Mouse (Mus musculus): ENCODE measurements around the gene Gas7. TPM values are rescaled to one million over a fixed set of nuclear protein-coding genes. Genes with fewer than 3 reads are reported as not detected.
A peak's percentile ranks its signal among the peaks of the same experiment; 100 is the strongest.

Gas7 gene
- polyA plus RNA-seq, 1 experiment, result 14.4 TPM

- Histone ChIP-seq H3K27ac (ENCODE audit: control insufficient read depth, insufficient read depth, low read depth, low read length) (no peak overlapping the region), H3K4me3 (ENCODE audit: control insufficient read depth, low read depth, low read length) (no peak overlapping the region), H3K4me1 (ENCODE audit: control insufficient read depth, insufficient read depth, low read length) (peaks cover 2% of the 10 kb centered on the region; the same call in 1 of the 2 replicates), H3K27me3 (ENCODE audit: control insufficient read depth, insufficient read depth, low read length) (no peaks in the 10 kb centered on the region), H3K36me3 (ENCODE audit: control insufficient read depth, insufficient read depth, low read length) (no peaks in the 10 kb centered on the region)
- no peak for TF ChIP-seq POLR2A (IDR thresholded peaks at IDR 0.05; ENCODE audit: control insufficient read depth, low read depth, low read length)
- TF ChIP-seq CTCF (IDR thresholded peaks at IDR 0.05; ENCODE audit: control insufficient read depth, insufficient read depth, insufficient replicate concordance, low read depth, low read length), result no peak
These were observed 129.8 kb downstream of the Gas7 start for GRCm38 (mm10) chr11:67585016-67585415.

DNA sequence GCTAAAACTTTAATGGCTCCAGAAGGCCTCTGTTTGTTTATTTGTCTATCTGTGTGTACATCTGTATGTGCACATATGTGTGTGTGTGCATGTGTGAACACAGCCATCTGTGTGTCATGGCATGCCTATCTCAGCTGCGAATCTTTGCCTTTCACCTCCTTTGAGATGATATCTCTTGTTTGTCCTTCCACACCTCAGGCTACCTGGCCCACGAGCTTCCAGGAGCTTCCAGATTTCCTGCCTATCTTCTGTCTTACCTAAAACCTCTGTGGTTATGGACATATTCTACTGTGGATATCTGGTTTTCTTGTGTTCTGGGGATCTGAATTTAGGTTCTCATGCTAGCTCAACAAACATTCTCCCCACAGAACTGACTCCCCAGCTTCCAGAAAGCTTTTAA, 130.4 kb downstream of the Gas7 start:
- Histone ChIP-seq H3K36me3 (ENCODE audit: control insufficient read depth, insufficient read depth, low read length) (no peaks in the 10 kb centered on the region), H3K27me3 (ENCODE audit: control insufficient read depth, insufficient read depth, low read length) (no peaks in the 10 kb centered on the region), H3K27ac (ENCODE audit: control insufficient read depth, insufficient read depth, low read depth, low read length) (peak overlapping the region; percentile 57), H3K4me3 (ENCODE audit: control insufficient read depth, low read depth, low read length) (no peak overlapping the region), H3K4me1 (ENCODE audit: control insufficient read depth, insufficient read depth, low read length) (peaks cover 2% of the 10 kb centered on the region; the same call in 1 of the 2 replicates)
- no peak for TF ChIP-seq CTCF (IDR thresholded peaks at IDR 0.05; ENCODE audit: control insufficient read depth, insufficient read depth, insufficient replicate concordance, low read depth, low read length)
- no peak for TF ChIP-seq POLR2A (IDR thresholded peaks at IDR 0.05; ENCODE audit: control insufficient read depth, low read depth, low read length)

- Histone ChIP-seq H3K36me3 (ENCODE audit: control insufficient read depth, insufficient read depth, low read length) (no peaks in the 10 kb centered on the region), H3K4me1 (ENCODE audit: control insufficient read depth, insufficient read depth, low read length) (peaks cover 2% of the 10 kb centered on the region; the same call in 1 of the 2 replicates), H3K27me3 (ENCODE audit: control insufficient read depth, insufficient read depth, low read length) (no peaks in the 10 kb centered on the region), H3K4me3 (ENCODE audit: control insufficient read depth, low read depth, low read length) (peak overlapping the region; percentile 54), H3K27ac (ENCODE audit: control insufficient read depth, insufficient read depth, low read depth, low read length) (peak overlapping the region; percentile 86)
- TF ChIP-seq CTCF (IDR thresholded peaks at IDR 0.05; ENCODE audit: control insufficient read depth, insufficient read depth, insufficient replicate concordance, low read depth, low read length) (no peak), POLR2A (IDR thresholded peaks at IDR 0.05; ENCODE audit: control insufficient read depth, low read depth, low read length) (no peak)
These were observed 131.2 kb downstream of the Gas7 start for GRCm38 (mm10) chr11:67586231-67586994.

DNA sequence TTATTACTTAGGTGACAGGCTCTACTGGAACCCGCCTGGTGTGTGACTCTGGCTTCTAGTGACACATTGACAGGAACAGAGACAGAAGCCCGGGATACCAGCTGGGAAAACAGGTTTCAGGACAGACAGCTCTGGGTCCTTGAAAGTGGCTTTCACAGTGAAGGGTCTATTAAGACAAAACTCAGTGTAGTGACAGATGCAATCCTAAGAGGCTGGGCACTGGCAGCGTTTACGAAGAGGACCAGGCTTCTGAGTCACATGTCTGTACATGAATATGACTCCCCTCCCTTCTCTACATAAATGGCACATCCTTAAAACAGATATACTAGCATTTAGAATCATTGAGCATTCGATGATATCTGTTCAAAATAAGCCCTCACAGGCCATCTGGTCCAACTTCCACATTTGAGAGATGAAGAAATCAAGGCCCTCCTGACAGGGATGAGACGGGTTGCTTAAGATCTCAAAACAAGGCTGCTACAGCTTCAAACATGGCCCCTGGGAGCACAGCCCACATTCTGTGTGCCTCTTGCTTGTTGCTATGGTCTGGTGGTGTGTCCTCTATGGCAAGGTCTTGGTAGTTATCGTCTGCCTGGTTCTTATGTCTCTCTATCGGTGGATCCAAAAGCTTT, 133.1 kb downstream of the Gas7 start:
- Histone ChIP-seq H3K4me3 (ENCODE audit: control insufficient read depth, low read depth, low read length) (peak overlapping the region; percentile 42; the same call in 1 of the 2 replicates), H3K27me3 (ENCODE audit: control insufficient read depth, insufficient read depth, low read length) (no peaks in the 10 kb centered on the region), H3K27ac (ENCODE audit: control insufficient read depth, insufficient read depth, low read depth, low read length) (peak overlapping the region; percentile 71), H3K36me3 (ENCODE audit: control insufficient read depth, insufficient read depth, low read length) (no peaks in the 10 kb centered on the region), H3K4me1 (ENCODE audit: control insufficient read depth, insufficient read depth, low read length) (peaks cover 2% of the 10 kb centered on the region; the same call in 1 of the 2 replicates)
- TF ChIP-seq POLR2A (IDR thresholded peaks at IDR 0.05; ENCODE audit: control insufficient read depth, low read depth, low read length) (no peak), CTCF (IDR thresholded peaks at IDR 0.05; ENCODE audit: control insufficient read depth, insufficient read depth, insufficient replicate concordance, low read depth, low read length) (no peak)

GRCm38 (mm10) chr11:67588828-67589314, 133.6 kb downstream of the Gas7 start:
- Histone ChIP-seq H3K27ac (ENCODE audit: control insufficient read depth, insufficient read depth, low read depth, low read length) (peak overlapping the region; percentile 70), H3K4me3 (ENCODE audit: control insufficient read depth, low read depth, low read length) (no peak overlapping the region; the same call in 1 of the 2 replicates), H3K27me3 (ENCODE audit: control insufficient read depth, insufficient read depth, low read length) (no peaks in the 10 kb centered on the region), H3K4me1 (ENCODE audit: control insufficient read depth, insufficient read depth, low read length) (peaks cover 2% of the 10 kb centered on the region; the same call in 1 of the 2 replicates), H3K36me3 (ENCODE audit: control insufficient read depth, insufficient read depth, low read length) (no peaks in the 10 kb centered on the region)
- no peak for TF ChIP-seq CTCF (IDR thresholded peaks at IDR 0.05; ENCODE audit: control insufficient read depth, insufficient read depth, insufficient replicate concordance, low read depth, low read length)
- TF ChIP-seq POLR2A (IDR thresholded peaks at IDR 0.05; ENCODE audit: control insufficient read depth, low read depth, low read length), result 0 out of 2 replicates have a peak, but pooled peaks have one; percentile 17

DNA sequence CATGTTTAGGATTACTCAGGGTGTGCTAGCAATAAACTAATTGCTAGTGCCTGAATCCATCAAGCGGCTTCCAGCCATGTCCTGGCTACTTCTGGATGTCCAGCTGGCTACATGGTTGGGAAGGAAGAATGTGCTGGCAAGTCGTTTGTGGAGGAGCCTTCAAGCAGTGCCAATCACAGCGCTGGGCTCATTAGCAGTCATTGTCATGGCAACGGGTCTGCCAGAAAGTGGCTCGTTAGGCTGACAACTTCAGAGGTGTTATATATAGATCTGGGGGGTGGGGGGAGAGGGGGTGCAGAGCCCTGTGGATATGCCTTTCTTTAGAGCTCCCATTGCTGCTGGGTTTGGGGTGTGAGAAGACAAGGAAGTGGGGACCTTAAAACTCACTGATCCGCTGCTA, 141.0 kb downstream of the Gas7 start:
- Histone ChIP-seq H3K36me3 (ENCODE audit: control insufficient read depth, insufficient read depth, low read length) (no peaks in the 10 kb centered on the region), H3K27ac (ENCODE audit: control insufficient read depth, insufficient read depth, low read depth, low read length) (peak overlapping the region; percentile 39), H3K27me3 (ENCODE audit: control insufficient read depth, insufficient read depth, low read length) (no peaks in the 10 kb centered on the region), H3K4me1 (ENCODE audit: control insufficient read depth, insufficient read depth, low read length) (no peaks in the 10 kb centered on the region), H3K4me3 (ENCODE audit: control insufficient read depth, low read depth, low read length) (no peak overlapping the region)
- TF ChIP-seq POLR2A (IDR thresholded peaks at IDR 0.05; ENCODE audit: control insufficient read depth, low read depth, low read length) (no peak), CTCF (IDR thresholded peaks at IDR 0.05; ENCODE audit: control insufficient read depth, insufficient read depth, insufficient replicate concordance, low read depth, low read length) (no peak)

DNA sequence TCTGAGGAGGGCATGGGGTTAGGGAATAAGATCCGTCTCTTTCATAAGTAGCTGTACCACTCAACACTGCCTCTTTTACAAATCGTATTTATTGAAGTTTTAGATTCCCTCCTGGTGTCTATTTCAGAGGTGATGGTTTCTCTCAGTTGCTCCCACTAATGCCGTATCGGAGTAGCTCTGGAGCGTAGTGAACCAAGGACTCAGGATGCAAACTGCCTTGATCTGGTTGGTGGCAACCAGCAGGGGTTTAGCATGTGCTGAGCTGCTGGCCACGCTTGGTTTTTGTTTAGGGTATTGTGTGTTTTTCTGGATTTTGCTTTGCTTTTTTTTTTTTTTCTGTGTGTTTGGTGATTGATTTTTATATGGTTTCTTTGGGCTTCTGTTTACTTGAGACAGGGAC, 141.6 kb downstream of the Gas7 start:
- no peaks in the 10 kb centered on the region for H3K27me3 ChIP-seq (ENCODE audit: control insufficient read depth, insufficient read depth, low read length)
- TF ChIP-seq POLR2A (IDR thresholded peaks at IDR 0.05; ENCODE audit: control insufficient read depth, low read depth, low read length) (no peak), CTCF (IDR thresholded peaks at IDR 0.05; ENCODE audit: control insufficient read depth, insufficient read depth, insufficient replicate concordance, low read depth, low read length) (no peak)
- H3K36me3 ChIP-seq (ENCODE audit: control insufficient read depth, insufficient read depth, low read length), result no peaks in the 10 kb centered on the region
- H3K4me1 ChIP-seq (ENCODE audit: control insufficient read depth, insufficient read depth, low read length), result no peaks in the 10 kb centered on the region
- no peak overlapping the region for H3K27ac ChIP-seq (ENCODE audit: control insufficient read depth, insufficient read depth, low read depth, low read length)
- no peak overlapping the region for H3K4me3 ChIP-seq (ENCODE audit: control insufficient read depth, low read depth, low read length)
